Mouse (Mus musculus) kidney, postnatal 10 days (tissue): ENCODE measurements around the gene Stx5a.
"Not testable (repeated sequence)": the region's sequence is repeated elsewhere in the genome, so short reads cannot be mapped to it uniquely, and the experiment has no call there.

Experiments used
- DNase-seq: peaks from one replicate; pipeline ENCODE4 v3.0.0; 2021; ENCODE audit warnings: mixed read lengths

The Stx5a gene

DNA sequence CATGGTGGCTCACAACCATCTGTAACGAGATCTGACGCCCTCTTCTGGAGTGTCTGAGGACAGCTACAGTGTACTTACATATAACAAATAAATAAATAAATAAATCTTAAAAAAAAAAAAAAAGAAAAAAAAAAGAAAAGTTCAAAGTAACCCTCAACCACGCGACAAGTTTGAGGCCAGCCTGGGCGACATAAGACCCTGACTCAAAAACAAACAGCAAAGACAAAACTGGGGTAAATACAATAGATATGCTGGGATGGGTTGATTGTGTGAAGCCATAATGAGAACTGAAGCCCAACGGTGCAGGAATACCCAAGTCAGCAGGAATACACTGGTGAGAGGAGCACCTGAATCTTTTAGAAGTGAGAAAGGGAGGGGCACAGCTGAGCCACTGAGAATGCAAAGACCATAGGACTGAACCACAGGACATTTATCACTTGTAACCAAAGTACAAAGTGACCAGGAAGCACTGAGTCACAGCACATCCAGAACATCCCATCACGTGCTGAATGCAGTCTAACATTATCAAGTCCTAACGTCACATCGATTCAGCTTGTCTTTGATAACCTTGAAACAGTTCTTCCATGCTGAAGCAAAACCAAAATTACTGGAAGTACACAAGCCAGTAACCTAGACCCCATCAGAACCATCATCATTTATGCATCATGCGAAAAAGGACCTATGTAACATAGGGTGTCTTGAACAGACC, 24.3 kb upstream of the Stx5a start:
- no peak for DNase-seq

- DNase-seq = peak; percentile 58
Observed at GRCm38 (mm10) chr19:8718357-8718756, 22.9 kb upstream of the Stx5a start.

- DNase-seq = not testable (repeated sequence)
Observed at GRCm38 (mm10) chr19:8719037-8719436, 22.2 kb upstream of the Stx5a start.

- DNase-seq = no peak
Observed at GRCm38 (mm10) chr19:8721378-8721777, 19.8 kb upstream of the Stx5a start.

GRCm38 (mm10) chr19:8722021-8722420, 19.2 kb upstream of the Stx5a start:
- DNase-seq = no peak

DNA sequence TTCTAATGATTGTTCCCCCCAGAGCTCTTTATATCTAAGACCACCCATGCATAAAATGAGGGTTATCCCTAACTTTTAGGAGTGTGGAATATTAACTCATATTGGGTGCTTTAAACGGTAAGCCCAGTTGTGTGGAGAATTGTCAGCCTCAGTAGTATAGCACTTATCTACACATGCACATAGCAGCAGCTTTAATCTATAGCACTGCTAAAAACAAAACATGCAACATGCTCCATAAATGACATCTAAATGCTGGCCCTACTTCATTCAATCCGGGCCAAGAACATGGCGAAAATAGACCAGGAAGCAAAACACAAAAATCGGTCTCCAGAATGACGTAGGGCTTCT, 18.7 kb upstream of the Stx5a start:
- no peak for DNase-seq

DNA sequence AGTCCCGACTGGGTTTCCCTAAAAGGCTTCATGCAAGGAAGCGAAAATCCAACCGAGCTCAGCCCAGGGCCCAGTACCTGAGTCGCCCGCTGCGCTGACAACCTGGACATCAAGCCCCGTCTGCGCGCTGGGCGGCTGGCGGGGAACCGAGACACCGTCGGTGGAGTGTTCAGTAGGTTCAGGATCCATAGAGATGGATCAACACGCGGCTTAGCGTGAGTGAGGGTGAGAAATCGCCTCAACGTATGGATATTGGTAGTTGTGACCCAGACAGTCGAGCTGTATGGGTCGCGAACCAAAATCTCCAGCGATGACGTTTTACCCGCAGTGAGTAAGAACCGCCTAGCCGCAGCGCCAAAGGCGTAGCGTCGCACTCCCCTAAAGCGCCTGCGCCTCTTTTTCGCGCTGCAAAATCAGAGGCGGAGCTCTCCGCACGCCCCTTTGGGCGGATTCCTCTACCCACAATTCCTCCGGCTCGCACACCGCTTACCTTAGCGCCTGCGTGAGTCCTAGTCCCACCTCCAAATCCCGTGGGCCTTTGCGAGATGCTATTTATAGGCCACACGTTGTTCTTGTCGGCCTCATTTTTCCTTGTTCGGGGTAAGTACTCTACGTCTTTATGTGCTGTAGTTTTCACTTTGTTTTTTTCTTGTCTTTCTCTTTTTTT, 18.2 kb upstream of the Stx5a start, which contains the start of gene Slc3a2:
Gene Slc3a2 (minus strand): TSS at position 463 of the 667 bp plus-strand sequence.
- DNase-seq = peak; percentile 96

DNA sequence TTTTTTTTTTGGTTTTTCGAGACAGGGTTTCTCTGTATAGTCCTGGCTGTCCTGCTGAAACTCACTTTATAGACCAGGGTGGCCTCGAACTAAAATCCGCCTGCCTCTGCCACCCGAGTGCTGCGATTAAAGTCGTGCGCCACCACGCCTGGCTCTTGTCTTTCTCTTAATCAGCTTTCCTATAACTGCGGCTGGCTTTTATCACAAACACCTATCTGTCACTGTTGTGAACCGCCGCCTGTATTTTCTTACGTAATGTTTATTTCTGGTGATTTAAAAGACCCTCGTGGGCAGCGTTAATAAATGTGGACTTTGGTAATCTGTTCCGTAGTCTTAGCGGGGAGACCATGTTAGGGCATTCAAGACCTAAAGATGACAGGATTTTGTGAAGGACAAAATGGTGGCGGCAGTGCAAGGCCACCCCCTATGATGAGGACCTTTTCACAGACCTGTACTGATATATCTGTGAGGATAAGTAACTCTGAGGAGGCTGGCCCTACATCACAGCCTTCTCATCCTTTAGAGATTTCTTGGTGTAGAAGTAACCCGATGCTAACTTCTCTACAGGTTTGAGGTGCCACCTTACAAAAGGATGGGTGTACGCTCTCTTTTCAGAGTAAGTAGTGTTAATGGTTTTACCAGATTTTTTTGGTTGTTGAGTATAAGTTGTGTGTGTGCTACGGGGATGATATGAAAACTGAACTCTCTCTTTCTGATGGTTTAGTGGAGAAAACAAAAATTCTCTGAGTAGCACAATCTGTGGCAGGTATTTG, 17.5 kb upstream of the Stx5a start:
- no peak for DNase-seq

DNA sequence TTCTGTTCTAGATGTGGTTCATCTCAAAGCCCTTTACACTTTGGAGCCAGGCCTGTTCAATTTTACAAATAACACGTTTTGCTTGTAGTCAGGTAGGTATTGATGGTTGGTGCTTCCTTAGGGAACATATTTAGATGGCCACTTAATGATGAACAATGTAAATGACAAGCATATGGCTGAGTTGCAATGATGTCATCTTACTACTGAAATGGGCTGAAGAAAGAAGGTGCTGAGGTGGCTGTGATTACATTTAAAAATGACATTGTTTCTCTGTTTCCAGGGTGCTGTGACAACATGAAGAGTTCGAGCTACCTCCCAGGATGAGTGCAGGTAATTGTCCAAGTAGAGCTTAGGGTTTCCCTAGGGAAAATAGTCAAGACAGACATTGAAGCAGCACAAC, 16.8 kb upstream of the Stx5a start:
- no peak for DNase-seq

- no peak for DNase-seq
Observed at GRCm38 (mm10) chr19:8725081-8725613, 16.1 kb upstream of the Stx5a start.

GRCm38 (mm10) chr19:8726609-8727390, 14.4 kb upstream of the Stx5a start:
- DNase-seq = no peak

GRCm38 (mm10) chr19:8727495-8728114, 13.6 kb upstream of the Stx5a start:
- DNase-seq = no peak

DNA sequence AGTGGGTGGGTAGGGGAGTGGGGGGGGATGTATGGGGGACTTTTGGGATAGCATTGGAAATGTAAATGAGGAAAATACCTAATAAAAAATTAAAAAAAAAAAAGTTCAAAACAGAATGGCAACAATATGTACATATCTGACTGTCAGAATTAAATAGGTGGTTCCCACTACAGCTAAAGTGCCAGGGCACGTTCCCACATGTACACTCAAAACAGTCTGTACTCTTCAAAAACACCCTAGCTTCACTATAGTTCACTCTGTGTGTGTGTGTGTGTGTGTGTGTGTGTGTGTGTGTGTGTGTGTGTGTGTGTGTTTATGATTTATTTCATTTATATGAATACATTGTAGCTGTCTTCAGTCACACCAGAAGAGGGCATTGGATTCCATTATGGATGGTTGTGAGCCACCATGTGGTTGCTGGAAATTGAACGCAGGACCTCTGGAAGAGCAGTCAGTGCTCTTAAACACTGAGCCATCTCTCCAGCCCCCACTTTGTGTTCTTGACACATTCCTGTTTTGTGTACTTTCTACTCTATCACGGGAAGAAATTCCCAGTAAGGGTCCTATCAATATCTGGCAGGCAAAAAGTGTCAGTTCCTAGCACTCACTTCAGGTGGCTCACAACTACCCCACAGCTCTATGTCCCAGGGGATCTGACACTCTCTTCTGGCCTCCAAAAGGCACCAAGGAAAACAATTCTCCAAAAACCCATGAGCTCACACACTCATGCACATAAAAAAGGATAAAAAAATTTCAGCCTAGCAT, 12.7 kb upstream of the Stx5a start:
- DNase-seq = not testable (repeated sequence)

GRCm38 (mm10) chr19:8734334-8734733, 6.9 kb upstream of the Stx5a start:
- DNase-seq = no peak

DNA sequence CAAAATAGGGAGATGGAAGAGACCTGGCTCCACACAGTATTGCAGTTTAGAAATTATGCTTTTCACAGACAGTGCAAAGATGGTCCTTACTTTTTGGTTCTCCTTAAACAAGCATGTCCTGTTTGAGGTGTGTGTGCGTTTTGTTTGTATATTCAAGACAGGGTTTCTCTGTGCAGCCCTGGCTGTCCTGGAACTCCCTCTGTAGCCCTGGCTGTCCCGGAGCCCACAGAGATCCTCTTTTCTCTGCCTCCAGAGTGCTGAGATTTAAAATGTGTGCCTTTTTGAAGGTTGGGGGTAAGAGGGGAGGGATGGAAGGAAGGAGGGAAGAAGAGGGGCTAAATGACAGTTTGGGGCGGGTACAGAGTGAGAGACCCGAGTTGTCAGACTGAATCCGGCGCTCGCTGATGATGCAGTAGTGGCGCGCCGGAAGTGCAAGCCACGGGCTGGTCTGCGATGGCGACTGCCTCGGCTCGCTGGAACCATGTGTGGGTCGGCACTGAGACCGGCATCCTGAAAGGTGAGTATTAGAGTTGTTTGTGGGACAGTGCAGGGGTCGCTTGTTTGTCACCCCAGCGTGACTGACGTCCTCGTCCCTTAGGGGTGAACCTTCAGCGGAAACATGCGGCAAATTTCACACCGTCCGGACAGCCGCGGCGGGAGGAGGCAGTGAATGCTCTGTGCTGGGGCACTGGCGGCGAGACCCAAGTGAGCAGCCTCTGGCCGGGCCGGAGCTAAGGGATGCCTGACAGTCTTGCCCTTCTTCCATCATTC, 5.6 kb upstream of the Stx5a start, which contains the start of gene Wdr74:
Gene Wdr74 (plus strand): TSS at position 439 of the 771 bp plus-strand sequence.
- DNase-seq = peak; percentile 96

DNA sequence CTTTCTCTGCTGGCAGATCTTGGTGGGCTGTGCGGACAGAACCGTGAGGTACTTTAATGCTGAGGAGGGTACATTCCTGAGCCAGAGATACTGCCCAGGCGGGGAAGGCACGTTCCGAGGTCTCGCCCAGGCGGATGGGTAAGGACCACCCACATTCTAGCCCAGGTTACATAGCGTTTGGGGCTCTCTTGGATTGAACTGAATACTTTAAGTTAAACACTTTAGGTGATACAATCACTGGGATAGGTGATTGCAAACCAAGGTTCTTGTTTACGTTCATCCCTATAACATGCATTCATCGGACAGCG, 5.1 kb upstream of the Stx5a start:
- DNase-seq = no peak

DNA sequence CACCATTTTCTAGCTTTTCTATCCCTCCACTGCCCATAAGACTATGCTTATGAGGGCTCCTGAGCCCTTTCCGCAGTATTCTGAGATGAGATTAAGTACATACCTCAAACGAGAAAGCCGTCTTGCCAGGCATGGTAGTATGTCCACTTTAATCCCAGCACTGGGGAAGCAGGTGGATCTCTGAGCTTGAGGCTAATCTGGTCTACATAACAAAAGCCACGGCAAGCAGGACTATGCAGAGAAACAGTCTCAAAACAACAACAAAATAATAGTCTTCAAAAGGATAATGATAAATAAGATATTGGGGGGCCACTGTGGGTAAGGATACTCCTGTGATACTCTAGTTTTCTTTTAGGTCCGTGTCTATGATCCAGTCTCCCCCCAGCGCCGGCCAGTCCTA, 2.3 kb upstream of the Stx5a start:
- no peak for DNase-seq

GRCm38 (mm10) chr19:8739646-8740045, 1.6 kb upstream of the Stx5a start:
- DNase-seq = no peak

DNA sequence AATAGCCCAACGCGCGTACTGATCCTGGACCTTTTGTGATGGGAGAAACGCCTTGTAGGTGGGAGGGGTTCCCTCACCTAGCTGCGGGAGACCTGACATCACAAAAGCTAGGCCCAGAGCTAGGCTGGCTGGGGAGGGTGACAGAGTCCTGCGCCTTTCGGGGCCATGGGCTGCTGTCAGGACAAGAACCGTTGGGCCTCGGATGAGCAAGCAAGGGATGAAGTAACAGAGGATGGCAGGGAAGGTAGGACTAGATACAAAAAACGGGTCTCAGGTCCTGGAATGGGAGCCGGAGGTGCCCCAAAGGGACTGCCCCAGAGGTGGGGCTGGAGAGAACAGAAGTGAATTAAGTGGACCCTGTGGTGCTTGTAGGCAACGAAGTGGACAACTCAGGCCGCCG, 610 bp upstream of the Stx5a start, which contains the start of gene 1700092M07Rik:
Gene 1700092M07Rik (plus strand): TSS at position 116 of the 400 bp plus-strand sequence.
- no peak for DNase-seq

- DNase-seq = peak; percentile 22
Observed at GRCm38 (mm10) chr19:8742176-8742575, 963 bp downstream of the Stx5a start.

- DNase-seq = no peak
Observed at GRCm38 (mm10) chr19:8745382-8745781, 4.2 kb downstream of the Stx5a start.
